Mouse (Mus musculus) limb, embryonic 14.5 days (tissue): ENCODE data around the gene Kcna10. TPM values are rescaled to one million over a fixed set of nuclear protein-coding genes. Genes with fewer than 3 reads are reported as not detected.

Experiments used
- ATAC-seq: fragments of 200-750 bp; cut with Nextera tagmentation; 2 replicates; pipeline ENCODE4 v1.8.0; 2017; ENCODE audit warnings: low read depth, moderate number of reproducible peaks, moderate TSS enrichment; ENCODE audit not compliant: low FRiP score
- DNase-seq: peaks from one replicate; pipeline ENCODE4 v3.0.0-alpha.2; 2015; ENCODE audit warnings: low spot score
- H3K27ac ChIP-seq: fragments of 300-500 bp; sonication (generic); replicated peaks from 2 replicates; pipeline ENCODE4 v1.5.1; 2014; ENCODE audit warnings: low read depth, mild to moderate bottlenecking, low read length, moderate library complexity, mixed read lengths
- H3K27me3 ChIP-seq: fragments of 300-500 bp; sonication (generic); 2 replicates; pipeline ENCODE4 v1.6.1; 2014; ENCODE audit warnings: low read length, mixed read lengths; ENCODE audit not compliant: control insufficient read depth, insufficient read depth
- H3K36me3 ChIP-seq: fragments of 300-500 bp; sonication (generic); 2 replicates; pipeline ENCODE4 v1.6.1; 2014; ENCODE audit warnings: mild to moderate bottlenecking, low read length, moderate library complexity, mixed read lengths; ENCODE audit not compliant: control insufficient read depth, insufficient read depth
- H3K4me1 ChIP-seq: fragments of 300-500 bp; sonication (generic); 2 replicates; pipeline ENCODE4 v1.6.1; 2014; ENCODE audit warnings: antibody characterized with exemption, low read length, mixed read lengths; ENCODE audit not compliant: control insufficient read depth, insufficient read depth
- H3K4me2 ChIP-seq: fragments of 300-500 bp; sonication (generic); replicated peaks from 2 replicates; pipeline ENCODE4 v1.6.1; 2014; ENCODE audit warnings: low read depth, mild to moderate bottlenecking, low read length, moderate library complexity; ENCODE audit not compliant: severe bottlenecking
- H3K4me3 ChIP-seq: fragments of 300-500 bp; sonication (generic); replicated peaks from 2 replicates; pipeline ENCODE4 v1.5.1; 2014; ENCODE audit warnings: low read length
- H3K9ac ChIP-seq: fragments of 300-500 bp; sonication (generic); 2 replicates; pipeline ENCODE4 v1.6.1; 2014; ENCODE audit warnings: mild to moderate bottlenecking, low read depth, low read length, moderate library complexity; ENCODE audit not compliant: severe bottlenecking
- H3K9me3 ChIP-seq: fragments of 300-500 bp; sonication (generic); 2 replicates; pipeline ENCODE4 v1.6.1; 2016; ENCODE audit warnings: low read length; ENCODE audit not compliant: control insufficient read depth
- POLR2A ChIP-seq: fragments of 200-500 bp; IDR thresholded peaks from 2 replicates; pipeline ENCODE4 v1.8.0; 2012; ENCODE audit warnings: inconsistent platforms, mild to moderate bottlenecking, moderate library complexity, borderline replicate concordance; ENCODE audit not compliant: insufficient read depth, insufficient read length; ENCODE audit errors: extremely low read depth
- WGBS: fragments of 180-500 bp; shearing (Covaris S2); extraction: QIAGEN DNeasy Blood & Tissue Kit; methylation state at CpG from one replicate; pipeline ENCODE4 v1.1.7; 2014; 5-methylcytosine and 5-hydroxymethylcytosine counted together
- polyA plus RNA-seq, 2 experiments: library from polyadenylated mRNA; depleted of rRNA in 1 of 2; stranded (reverse) in 1 of 2; unstranded in 1 of 2; fragments of >200 nt; fragmentation: Nextera tagmentation in 1 of 2; extraction: Ambion mirVana in 1 of 2; gene quantifications; 2 replicates each; pipeline versions ENCODE4 v1.2.1 to v1.2.3; 2012 to 2014

Gene Kcna10
- polyA plus RNA-seq, 2 experiments = not detected

- ATAC-seq = no peak
- WGBS = 51% methylated on average over 7 of the region's 7 CpGs
- Histone ChIP-seq H3K36me3 (no peaks in the 10 kb centered on the region), H3K4me2 (no peak overlapping the region), H3K4me1 (no peaks in the 10 kb centered on the region), H3K4me3 (no peak overlapping the region), H3K9ac (no peak overlapping the region), H3K27me3 (no peaks in the 10 kb centered on the region), H3K27ac (no peak overlapping the region), H3K9me3 (no peaks in the 10 kb centered on the region)
- no peak for TF ChIP-seq POLR2A
- no peak for DNase-seq
Measured at GRCm38 (mm10) chr3:107150872-107151540, 31.9 kb upstream of the Kcna10 start.

GRCm38 (mm10) chr3:107153772-107154655 lies 28.8 kb upstream of the Kcna10 start:
- no peaks in the 10 kb centered on the region for H3K27me3 ChIP-seq
- 85% methylated on average over 11 of the region's 11 CpGs for WGBS
- DNase-seq = no peak
- H3K36me3 ChIP-seq = no peaks in the 10 kb centered on the region
- H3K4me1 ChIP-seq = no peaks in the 10 kb centered on the region
- no peak overlapping the region for H3K27ac ChIP-seq
- no peaks in the 10 kb centered on the region for H3K9me3 ChIP-seq
- no peak for ATAC-seq
- no peak for TF ChIP-seq POLR2A
- H3K9ac ChIP-seq = no peak overlapping the region
- no peak overlapping the region for H3K4me3 ChIP-seq
- no peak overlapping the region for H3K4me2 ChIP-seq

- H3K4me1 ChIP-seq = no peaks in the 10 kb centered on the region
- 87% methylated on average over 7 of the region's 7 CpGs for WGBS
- H3K27ac ChIP-seq = no peak overlapping the region
- no peaks in the 10 kb centered on the region for H3K27me3 ChIP-seq
- no peak for DNase-seq
- H3K9me3 ChIP-seq = no peaks in the 10 kb centered on the region
- TF ChIP-seq POLR2A = no peak
- no peak overlapping the region for H3K4me3 ChIP-seq
- no peak for ATAC-seq
- H3K4me2 ChIP-seq = no peak overlapping the region
- H3K36me3 ChIP-seq = no peaks in the 10 kb centered on the region
- H3K9ac ChIP-seq = no peak overlapping the region
Measured at GRCm38 (mm10) chr3:107158856-107159255, 24.0 kb upstream of the Kcna10 start.

- 62% methylated on average over 3 of the region's 3 CpGs for WGBS
- Histone ChIP-seq H3K27ac (no peak overlapping the region), H3K4me3 (no peak overlapping the region), H3K9ac (no peak overlapping the region), H3K4me2 (no peak overlapping the region), H3K36me3 (no peaks in the 10 kb centered on the region), H3K9me3 (no peaks in the 10 kb centered on the region), H3K27me3 (no peaks in the 10 kb centered on the region), H3K4me1 (no peaks in the 10 kb centered on the region)
- TF ChIP-seq POLR2A = no peak
- DNase-seq = no peak
- ATAC-seq = no peak
Measured at GRCm38 (mm10) chr3:107159418-107159817, 23.4 kb upstream of the Kcna10 start.

- H3K27ac ChIP-seq = no peak overlapping the region
- ATAC-seq (no peak), DNase-seq (no peak)
- H3K9me3 ChIP-seq = no peaks in the 10 kb centered on the region
- no peaks in the 10 kb centered on the region for H3K36me3 ChIP-seq
- H3K4me1 ChIP-seq = no peaks in the 10 kb centered on the region
- H3K27me3 ChIP-seq = no peaks in the 10 kb centered on the region
- 7% methylated on average over 17 of the region's 17 CpGs for WGBS
- no peak overlapping the region for H3K9ac ChIP-seq
- H3K4me2 ChIP-seq = peak overlapping the region; percentile 34
- TF ChIP-seq POLR2A = no peak
- H3K4me3 ChIP-seq = peak overlapping the region; percentile 5; the same call in 1 of the 2 replicates
Measured at GRCm38 (mm10) chr3:107159859-107160324, 23.0 kb upstream of the Kcna10 start.
